Mouse (Mus musculus) kidney, adult 8-10 months (tissue): Measurements from ENCODE around the gene Eif4a3.

Source experiments
- DNase-seq, 2 experiments: peaks; one replicate each; pipeline ENCODE4 v3.0.0; 2022

Eif4a3 gene

DNA sequence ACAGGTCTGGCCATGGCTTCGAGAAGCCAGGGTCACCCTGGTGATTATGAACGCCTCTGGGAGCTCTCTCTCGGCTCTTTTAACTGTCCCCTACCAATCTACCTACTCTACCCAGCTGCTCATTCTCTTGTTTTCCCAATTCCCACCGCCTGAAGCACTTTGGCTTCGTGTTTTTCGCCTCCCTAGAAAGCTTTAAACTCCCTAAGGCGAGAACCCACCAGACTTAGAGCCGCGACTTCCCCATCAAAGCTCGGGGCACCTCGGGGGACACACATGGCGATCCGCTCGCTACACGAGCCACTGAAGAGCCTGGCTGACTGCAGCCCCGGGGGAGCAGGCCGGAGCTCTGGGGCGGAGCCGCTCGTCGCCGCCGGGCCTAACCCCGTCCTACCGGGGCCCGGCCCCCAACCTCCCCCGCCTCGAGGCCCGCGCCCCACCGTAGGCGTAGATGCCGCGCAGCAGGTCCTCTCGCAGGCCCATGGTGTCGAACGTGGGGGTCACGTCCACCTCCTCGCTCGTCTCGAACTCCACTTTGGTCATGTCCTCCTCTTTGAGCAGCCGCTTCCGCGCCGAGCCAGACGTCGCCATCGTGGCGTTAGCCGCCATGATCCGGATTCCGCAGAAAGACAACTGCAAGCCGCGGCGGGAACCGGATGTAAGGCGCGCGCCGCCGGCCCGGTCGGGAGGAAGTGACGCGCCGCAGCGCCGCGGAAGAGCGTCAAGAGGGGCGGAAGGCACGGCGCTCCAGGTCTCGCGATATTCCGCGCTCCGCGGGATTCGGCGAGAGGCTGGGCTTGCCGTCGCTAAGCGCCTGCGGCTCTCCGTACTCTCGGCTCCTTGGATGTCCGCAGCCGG is at the start of gene Eif4a3:
TSS of gene Eif4a3 (minus strand) at position 699 of the 855 bp plus-strand sequence.
- DNase-seq: peak; percentile 91 to 93

DNA sequence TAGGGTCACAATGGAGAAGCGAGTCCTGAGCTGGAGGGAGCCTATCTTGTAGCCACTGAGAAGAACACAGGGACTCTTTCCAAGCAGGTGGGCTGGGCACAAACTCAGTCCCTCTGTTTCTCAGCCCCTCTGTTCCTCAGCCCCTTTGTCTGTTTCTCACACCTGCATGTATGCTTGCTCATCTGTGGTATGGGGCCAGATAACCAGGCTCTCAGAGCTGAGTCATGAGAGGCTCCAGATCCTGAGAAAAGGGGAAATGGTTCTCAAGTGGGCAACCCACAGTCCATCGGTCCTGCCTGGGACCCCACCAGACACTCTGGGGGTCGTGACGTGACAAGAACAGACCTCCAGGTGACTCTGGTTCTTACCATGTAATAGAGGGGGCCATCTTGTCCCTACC is 47.2 kb upstream of the Eif4a3 start:
- no peak for DNase-seq

DNA sequence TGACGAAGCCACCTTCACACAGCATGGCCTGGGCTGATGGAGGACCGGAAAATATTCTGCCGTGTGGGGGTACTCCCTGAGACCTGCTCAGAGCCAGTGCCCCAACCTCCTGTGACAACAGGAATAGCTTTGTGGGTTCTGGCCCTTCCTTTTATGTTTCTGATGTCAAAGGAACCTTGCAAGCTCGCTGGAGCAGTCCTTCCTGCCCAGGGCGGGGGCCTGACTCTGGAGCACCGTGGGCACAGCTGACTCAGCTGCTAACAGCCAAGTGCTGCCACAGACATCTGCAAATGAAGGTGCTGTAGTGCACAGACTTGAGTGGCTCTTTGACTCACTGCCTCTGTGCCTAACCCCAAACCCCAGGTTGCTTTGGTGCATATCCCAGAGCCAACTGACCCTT is 45.0 kb upstream of the Eif4a3 start:
- DNase-seq: no peak

DNA sequence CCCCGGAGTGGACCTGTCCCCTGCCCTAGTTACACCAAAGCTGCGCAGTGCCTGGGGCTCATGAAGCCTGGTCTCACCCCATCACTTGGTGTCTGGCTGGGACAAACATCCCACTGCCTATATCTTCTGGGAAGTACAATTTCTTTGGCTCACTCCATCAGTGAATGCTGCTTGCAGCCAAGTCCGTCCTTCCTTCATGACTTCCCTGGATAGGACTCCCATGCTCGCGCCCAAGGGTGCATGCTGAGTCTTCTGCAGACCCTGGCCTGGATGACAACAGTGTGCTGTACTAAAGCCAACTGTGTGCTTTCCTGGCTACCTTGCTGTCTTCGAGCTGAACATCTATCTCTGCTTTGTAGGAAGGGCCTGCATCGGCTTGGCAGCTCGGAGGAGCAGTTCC is 44.3 kb upstream of the Eif4a3 start:
- DNase-seq: no peak

DNA sequence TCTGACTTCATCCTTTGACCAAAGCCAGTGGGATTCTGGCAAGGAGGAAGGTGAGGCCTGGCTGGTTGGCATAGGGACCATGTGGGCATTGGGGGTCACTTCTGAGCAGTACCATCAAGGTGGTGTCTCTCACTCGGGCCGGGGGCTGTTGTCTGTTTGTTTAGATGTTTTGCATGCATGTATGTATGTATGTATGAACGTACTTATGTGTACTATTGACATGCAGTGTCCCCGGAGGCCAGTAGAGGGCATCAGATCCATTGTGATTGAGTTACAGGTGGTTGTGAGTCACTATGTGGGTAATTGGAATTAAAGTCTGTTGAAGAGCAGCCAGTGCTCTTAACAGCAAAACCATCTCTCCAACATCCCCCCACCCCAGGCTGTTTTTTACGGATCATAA is 39.7 kb upstream of the Eif4a3 start:
- peak; percentile 54 to 85 for DNase-seq

DNA sequence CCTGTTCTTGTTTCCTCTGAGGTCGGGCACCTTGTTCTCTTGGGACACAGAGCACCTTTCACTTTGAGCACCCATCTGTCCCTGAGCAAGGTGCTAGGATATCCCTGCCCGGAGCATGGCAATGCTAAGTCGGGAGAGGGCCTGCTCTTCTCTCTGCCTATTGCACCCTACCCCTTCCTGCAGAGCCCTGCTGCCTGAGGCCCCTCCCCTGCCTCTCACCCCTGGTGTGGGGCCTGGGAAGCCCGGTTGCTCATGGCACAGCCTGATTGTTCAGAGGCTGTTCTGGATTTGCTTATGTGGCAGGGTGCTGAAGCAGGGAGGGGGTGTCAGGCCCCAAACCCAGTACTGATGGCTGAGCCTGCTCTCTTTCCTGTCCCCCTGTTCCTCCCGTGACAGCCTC is 39.3 kb upstream of the Eif4a3 start:
- DNase-seq: no peak

DNA sequence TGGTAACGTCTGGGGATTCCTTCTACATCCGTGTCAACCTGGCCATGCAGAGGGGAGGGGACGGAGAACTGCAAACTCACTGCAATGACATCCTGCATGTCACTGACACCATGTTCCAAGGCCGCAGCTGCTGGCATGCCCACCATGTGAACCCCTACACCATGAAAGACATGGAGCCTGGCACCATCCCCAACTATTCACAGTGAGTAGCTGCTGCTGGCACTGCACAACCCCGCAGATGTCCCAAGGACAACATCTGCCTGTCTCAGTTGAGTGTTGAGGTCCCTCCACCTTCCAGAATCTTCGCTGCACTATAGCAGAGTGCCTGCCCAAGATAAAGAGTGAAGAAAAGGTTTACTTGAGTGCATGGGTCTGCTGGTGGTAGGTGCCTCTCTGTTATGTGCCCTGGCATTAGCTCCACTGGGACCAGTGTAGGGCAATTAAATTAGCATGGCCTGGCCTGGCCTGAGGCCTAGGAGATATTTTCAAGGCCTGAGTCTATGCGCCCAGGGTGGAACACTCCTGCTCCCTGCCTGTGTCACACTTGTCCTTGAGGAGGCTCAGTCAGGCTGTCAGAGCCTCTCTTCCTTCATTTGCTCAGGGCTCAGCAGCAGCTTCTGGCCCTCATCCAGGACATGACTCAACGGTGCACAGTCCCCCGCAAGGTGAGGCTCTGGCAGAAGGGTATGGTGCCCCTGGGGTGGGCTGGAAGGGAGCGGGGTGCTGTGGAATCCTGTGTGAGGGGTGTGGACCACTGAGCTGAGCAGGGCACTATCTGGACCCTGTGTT is 38.6 kb upstream of the Eif4a3 start:
- DNase-seq: no peak

DNA sequence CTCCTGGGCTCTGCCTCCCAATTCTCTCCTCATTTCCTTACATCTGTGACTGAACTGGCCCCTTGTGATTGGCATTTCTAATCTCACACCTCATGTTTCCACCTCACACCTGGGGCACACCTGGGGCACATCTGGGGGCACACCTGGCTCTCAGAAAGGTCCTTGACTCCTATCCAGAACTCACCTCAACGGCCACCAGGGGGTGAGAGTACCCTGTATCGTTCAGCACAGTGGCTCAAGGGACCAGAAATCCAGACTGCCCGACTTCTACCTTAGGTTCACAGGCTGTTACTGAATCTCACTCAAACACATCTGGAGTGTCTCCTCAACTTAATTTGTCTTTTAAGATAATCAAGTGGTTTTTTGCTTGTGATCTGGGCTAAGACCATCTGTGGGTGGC is 32.1 kb upstream of the Eif4a3 start:
- DNase-seq: no peak

DNA sequence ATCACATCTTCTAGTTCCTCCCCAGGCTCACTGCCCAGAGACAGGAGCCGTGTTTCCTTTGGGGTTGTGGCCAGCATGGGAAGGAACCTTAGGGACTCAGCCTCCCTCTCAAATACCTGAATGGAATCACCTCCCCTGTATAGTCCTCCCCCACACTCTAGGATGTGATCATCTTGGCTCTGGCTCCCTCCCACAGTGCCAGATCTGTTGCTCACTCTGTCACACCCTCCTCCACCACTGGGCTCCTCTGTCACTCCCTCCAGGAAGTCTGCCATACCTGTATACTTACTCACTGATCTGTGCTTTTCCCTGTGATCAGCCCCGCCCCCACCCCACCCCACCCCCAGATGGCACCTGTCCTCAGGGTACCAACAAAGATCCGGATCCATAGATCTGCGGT is 30.7 kb upstream of the Eif4a3 start:
- DNase-seq: no peak

DNA sequence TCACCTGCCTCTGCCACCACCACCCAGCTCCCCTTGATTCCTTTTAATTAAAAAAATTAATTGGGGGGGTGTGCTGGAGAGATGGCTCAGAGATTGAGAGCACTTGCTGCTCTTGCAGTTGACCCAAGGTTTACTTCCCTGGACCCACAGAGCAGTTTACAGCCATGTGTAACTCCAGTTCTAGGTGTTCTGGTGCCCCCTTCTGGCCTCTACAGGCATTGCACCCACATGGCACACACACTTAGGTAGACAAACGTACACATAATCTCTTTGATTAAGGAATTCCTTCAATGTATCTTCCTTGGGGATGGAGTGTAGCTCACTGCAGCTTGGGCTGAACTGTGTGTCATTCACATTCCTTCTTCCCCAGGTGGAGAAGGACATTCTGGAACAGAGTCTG is 25.2 kb upstream of the Eif4a3 start:
- DNase-seq: no peak

DNA sequence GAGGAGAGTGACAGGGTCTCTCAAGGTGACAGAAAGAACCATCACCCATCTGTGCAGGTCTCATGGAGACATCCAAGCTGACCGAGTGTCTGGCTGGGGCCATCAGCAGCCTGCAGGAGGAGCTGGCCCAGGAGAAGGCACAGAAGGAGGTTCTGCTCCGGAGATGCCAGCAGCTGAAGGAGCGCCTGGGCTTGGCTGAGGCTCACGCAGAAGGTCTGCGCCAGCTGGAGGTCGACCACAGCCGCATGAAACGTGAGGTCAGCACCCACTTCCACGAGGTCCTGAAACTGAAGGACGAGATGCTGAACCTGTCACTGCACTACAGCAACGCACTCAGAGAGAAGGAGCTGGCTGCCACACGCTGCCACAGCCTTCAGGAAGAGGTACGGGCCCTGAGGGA is 22.6 kb upstream of the Eif4a3 start:
- DNase-seq: no peak

DNA sequence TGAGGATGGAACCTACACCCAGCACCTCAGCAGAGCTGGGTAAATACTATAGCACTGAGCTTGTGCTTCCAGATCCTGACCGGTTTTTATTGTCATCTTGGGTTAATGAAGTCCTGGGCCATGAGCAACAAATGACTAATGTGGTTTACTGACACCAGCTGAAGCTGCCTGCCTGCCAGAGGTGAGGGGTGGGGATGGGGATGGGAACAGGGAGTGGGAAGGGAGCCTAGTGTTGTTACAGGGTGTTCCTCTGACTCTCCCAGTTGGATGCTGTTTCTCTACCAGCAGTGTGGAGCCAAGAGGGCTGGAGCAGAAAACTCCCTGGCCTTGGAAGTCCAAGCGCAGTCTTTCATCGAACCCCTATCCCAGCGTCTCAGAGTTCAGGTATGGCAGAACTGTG is 16.8 kb upstream of the Eif4a3 start:
- no peak for DNase-seq

DNA sequence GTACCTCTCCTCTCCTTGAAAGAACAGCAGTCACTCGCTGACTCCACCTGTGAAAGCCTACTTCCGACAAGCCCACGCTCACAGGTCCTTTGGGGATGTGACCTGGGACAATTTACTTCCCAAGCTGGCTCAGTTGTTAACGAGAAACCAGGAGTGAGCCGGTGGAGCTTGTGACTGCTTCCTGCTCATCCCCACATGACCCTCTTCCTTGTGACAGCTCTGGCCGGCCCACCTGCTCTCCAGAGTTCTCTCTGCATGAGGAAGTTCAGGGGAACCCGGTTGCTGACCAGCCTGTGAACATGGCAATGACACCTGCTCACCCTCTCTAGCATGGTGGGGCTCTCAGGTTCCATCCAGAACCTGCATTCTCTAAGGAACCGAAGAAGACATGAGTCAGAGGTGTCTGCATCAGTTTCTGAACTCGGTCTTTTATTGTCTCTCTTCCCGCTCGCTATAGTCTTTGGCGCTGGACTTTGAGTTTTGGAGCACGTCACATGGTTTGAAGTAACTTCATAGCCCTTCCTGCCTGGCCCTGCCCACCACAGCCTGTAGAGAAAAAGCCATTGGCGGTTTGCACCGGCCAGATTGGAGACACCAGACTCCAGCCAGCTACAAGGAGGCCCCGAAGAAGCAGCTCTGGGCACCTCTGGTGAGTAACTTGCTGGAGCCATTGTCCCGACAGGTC is 14.5 kb upstream of the Eif4a3 start:
- DNase-seq: peak; percentile 69 to 72

DNA sequence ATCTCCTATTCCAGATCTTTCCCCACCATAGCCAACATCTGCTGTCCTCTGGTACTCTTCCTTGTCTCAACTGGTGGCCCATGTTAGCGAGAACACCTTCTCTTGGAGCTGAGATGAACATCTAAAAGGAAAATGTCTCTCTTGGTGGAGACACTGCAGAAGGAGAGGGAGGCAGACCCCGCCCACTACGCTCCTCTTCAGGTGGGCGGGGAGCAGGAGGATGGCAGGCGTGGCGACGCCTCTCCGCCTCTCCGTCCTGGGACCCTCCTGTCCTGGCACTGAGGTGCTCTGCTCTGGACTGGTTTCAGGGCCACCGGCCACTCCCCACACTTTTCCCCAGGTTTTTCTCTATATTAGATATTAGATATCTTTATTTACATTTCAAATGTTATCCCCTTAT is 10.7 kb upstream of the Eif4a3 start:
- no peak for DNase-seq

DNA sequence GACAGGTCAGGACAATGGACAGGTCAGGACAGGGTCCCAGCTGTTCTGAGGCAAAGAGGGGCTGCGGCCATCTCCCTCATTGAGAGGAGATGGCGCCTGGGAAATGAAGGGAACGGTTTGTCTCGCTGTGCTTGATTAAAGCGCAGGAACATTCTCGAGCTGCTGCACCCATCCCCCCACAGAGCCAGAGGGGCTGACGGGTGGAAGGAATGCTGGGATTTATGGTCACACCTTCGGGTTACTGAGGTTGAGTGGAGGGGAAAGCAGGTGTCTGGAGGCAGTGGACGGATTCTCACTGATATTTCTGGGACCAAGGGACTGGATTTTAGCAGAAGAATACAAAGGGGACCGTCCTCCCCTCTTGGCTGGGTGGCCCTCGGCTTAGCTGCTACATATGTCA is 8.0 kb upstream of the Eif4a3 start:
- no peak for DNase-seq

DNA sequence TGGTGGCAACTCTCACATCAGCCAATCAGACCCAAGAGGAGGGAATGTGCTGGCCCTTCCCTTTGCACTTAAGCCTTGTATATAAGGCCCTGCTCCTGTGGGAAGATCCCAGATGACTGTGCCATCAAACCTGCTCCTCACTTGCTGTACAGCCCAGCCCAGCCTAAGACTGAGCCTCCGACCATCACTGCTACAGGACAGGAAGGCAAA is 7.7 kb upstream of the Eif4a3 start, which contains the start of gene Card14:
TSS of gene Card14 (plus strand) at position 111 of the 210 bp plus-strand sequence.
- DNase-seq: no peak

DNA sequence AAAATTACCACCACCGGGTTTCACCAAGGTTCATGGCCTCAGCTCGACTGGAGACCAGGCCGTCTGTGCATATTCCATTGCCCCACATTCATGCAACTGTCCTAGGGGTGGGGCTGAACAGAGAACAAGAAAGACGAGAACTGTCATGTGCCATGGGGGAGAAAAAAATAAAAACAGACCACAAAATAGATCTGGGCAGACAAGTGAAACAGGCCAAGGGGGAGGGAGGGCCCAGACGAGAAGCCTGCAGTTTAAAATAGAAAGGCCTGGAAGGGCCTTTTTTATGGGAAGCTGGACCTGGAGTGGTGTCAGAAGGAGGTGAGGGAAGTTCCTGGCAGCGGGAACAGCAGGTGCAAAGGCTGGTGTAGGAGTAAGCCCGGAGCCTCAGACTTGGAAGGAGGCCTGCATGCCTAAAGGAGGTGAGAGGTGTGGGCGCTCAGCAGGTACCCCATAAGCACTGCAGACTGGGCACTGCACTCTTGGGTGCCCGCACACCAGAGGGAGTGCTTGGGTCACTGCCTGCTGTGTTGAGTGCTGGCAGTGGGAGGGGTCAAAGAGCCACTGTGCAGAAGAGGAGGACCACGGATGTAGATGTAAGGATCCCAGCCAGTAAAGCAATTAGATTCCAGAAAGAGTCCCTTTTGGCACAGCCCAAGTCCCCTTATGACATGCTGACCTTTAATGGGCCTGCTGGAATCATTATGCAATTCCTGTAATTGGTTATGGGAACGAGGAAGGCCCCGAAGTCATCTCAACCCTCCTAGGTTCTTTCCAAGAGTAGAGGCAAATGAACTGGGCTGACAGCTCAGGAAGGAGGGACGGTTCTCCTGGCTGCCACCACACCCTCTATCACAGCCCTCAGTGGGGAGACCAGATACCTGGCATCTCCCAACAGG is 7.1 kb upstream of the Eif4a3 start:
- DNase-seq: no peak

DNA sequence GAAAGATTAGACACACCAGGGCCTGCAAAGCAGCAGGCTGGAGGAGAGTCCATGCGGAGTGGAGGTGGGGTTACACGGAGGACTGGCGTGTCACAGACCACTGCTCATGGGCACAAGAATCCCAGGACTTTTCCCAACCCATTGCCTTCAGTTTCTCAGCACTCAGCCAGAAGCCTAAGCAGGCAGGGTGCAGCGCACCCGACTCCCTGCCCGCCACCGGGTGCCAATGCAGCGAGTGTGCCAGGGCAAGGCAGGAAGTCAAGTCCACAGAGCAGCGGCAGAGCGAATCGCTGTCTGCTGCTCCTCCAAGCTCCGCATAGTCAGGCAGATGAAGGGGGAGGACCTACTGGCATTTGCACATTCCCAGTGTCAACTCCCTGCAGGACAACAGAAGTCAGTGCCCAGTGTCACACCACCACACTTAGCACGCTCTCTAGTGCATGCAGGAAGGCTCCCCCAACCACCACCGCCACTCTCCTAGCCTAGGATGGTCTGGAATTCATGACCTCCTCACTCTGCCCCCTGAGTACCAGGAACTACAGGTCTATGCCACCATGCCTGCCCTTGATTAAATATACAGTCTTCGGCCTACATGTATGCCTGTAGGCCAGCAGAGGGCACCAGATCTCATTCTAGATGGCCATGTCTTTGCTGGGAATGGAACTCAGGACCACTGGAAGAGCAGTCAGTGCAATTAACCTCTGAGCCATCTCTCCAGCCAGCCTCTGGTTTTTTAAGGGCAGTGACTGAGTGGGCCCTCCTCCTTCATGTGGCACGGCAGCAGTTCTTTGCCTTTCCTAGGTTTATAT is 5.2 kb upstream of the Eif4a3 start:
- DNase-seq: peak in 1 of 2 experiments; percentile 44

DNA sequence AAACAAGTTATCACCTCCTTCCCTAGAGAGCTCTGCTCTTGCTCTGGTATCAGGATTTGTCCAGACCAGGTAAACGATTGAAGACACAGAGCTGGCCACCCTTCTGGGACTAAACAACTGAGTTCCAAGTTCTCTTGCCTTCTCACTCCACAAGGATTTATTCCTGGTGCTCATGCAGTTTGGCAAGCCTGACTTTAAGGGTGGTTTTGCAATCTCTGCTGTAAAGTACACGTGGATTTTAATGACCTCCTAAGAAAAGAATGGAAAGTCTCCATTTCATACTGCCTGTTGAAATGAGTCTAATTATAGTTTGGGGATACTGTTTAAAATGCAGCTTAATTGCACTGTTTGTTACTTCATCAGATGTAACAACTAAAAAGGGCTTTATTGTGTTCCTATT is 1.1 kb upstream of the Eif4a3 start:
- DNase-seq: no peak

DNA sequence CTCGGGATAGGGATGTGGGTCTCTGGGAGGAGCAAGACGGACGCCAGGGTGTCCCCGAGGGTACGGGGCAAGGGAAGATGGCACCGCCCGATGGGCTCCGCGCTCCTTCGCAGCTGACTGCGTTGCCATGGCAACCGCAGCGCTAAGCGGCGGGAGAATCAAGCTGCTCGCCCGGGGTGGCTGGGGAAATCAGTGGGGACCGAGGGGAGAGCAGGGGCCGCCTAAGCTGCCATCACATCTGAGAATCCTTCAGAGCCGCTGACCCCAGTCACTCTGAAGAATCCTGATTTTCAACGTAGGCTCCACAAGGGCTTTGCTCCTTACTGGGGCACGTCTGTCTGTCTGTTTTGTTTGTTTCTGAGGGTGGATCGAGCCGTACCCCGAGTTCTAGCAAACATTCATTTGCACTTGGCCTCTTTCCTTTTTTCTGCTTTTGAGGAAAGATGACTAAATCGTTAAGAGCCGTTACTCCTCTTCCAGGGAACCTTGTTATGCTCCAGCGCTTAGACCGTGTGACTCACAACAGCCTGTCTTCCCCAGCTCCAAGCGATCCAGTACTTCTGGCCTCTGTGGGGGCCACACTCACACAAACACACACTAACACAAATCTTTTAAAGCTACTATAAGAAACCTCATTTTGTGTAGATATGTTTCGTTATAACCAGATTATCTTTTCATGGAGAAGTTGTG is 502 bp upstream of the Eif4a3 start:
- no peak for DNase-seq

DNA sequence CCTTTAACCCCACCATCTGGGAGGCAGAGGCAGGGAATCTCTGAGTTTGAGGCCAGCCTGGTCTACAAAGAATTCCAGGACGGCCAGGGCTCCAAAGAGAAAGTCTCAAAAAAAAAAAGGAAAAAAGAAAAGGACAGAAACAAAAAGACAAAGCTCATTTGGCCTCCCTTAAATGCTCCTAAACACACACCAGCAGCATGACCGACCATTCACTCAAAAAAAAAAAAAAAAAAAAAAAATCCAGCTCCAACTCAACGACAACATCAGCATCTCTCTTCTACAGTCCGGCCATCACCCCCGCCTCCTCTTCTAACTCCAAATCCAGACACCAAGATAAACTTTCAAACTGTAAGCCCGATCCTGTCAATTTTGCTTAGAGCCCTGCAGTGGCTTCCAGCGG is 972 bp downstream of the Eif4a3 start:
- no peak for DNase-seq
